Mouse (Mus musculus) kidney, embryonic 14.5 days (tissue): Measurements from ENCODE around the gene Xpnpep3. TPM values are rescaled to one million over a fixed set of nuclear protein-coding genes. Genes with fewer than 3 reads are reported as not detected.

Experiments
- ATAC-seq: fragments of 200-750 bp; cut with Nextera tagmentation; 2 replicates; pipeline ENCODE4 v1.8.0; 2017; ENCODE audit warnings: moderate number of reproducible peaks, mild to moderate bottlenecking, moderate TSS enrichment, moderate library complexity; ENCODE audit not compliant: low FRiP score, low TSS enrichment
- H3K27ac ChIP-seq: fragments of 300-500 bp; sonication (generic); 2 replicates; pipeline ENCODE4 v1.5.1; 2014; ENCODE audit warnings: low read depth, mild to moderate bottlenecking, low read length, moderate library complexity, mixed read lengths
- H3K27me3 ChIP-seq: fragments of 300-500 bp; sonication (generic); 2 replicates; pipeline ENCODE4 v1.6.1; 2014; ENCODE audit warnings: mild to moderate bottlenecking, low read length; ENCODE audit not compliant: control insufficient read depth, insufficient read depth
- H3K36me3 ChIP-seq: fragments of 300-500 bp; sonication (generic); 2 replicates; pipeline ENCODE4 v1.6.1; 2014; ENCODE audit warnings: low read length, mixed read lengths; ENCODE audit not compliant: control insufficient read depth, insufficient read depth
- H3K4me1 ChIP-seq: fragments of 300-500 bp; sonication (generic); 2 replicates; pipeline ENCODE4 v1.6.1; 2014; ENCODE audit warnings: low read length, mixed read lengths; ENCODE audit not compliant: control insufficient read depth, insufficient read depth
- H3K4me2 ChIP-seq: fragments of 300-500 bp; sonication (generic); replicated peaks from 2 replicates; pipeline ENCODE4 v1.6.1; 2014; ENCODE audit warnings: low read depth, mild to moderate bottlenecking, low read length
- H3K4me3 ChIP-seq: fragments of 300-500 bp; sonication (generic); 2 replicates; pipeline ENCODE4 v1.5.1; 2014; ENCODE audit warnings: mild to moderate bottlenecking, low read length
- H3K9ac ChIP-seq: fragments of 300-500 bp; sonication (generic); 2 replicates; pipeline ENCODE4 v1.6.1; 2014; ENCODE audit warnings: low read depth, mild to moderate bottlenecking, low read length, moderate library complexity
- H3K9me3 ChIP-seq: fragments of 300-500 bp; sonication (generic); 2 replicates; pipeline ENCODE4 v1.6.1; 2016; ENCODE audit warnings: low read length; ENCODE audit not compliant: control insufficient read depth
- WGBS: fragments of 180-500 bp; shearing (Covaris S2); extraction: QIAGEN DNeasy Blood & Tissue Kit; methylation state at CpG from one replicate; pipeline ENCODE4 v1.1.7; 2014; 5-methylcytosine and 5-hydroxymethylcytosine counted together
- polyA plus RNA-seq: library from polyadenylated mRNA; unstranded; fragments of >200 nt; fragmentation: Nextera tagmentation; extraction: Ambion mirVana; gene quantifications from 2 replicates; pipeline ENCODE4 v1.2.1, GENCODE M21; 2014

Xpnpep3 gene
- polyA plus RNA-seq, 1 experiment from 2014 or later, result 10.0 TPM

- Histone ChIP-seq H3K9ac (no peak overlapping the region; the same call in 1 of the 2 replicates), H3K27ac (peak overlapping the region; percentile 64; the same call in 1 of the 2 replicates), H3K9me3 (no peaks in the 10 kb centered on the region), H3K4me3 (peak overlapping the region; percentile 57; the same call in 1 of the 2 replicates), H3K36me3 (peaks cover 32% of the 10 kb centered on the region), H3K4me2 (peak overlapping the region; percentile 67), H3K4me1 (peaks cover 13% of the 10 kb centered on the region; the same call in 1 of the 2 replicates), H3K27me3 (no peaks in the 10 kb centered on the region)
- ATAC-seq, result peak; percentile 70
- 39% methylated on average over 6 of the region's 6 CpGs for WGBS
Observed at GRCm38 (mm10) chr15:81361022-81361404, 38.9 kb upstream of the Xpnpep3 start.

- peak overlapping the region; percentile 67; the same call in 1 of the 2 replicates for H3K4me2 ChIP-seq
- H3K9me3 ChIP-seq, result no peaks in the 10 kb centered on the region
- no peak overlapping the region for H3K9ac ChIP-seq
- peak overlapping the region; percentile 64; the same call in 1 of the 2 replicates for H3K27ac ChIP-seq
- peaks cover 13% of the 10 kb centered on the region; the same call in 1 of the 2 replicates for H3K4me1 ChIP-seq
- no peaks in the 10 kb centered on the region for H3K27me3 ChIP-seq
- H3K4me3 ChIP-seq, result no peak overlapping the region
- peaks cover 37% of the 10 kb centered on the region for H3K36me3 ChIP-seq
- ATAC-seq, result no peak
- 40% methylated on average over 10 of the region's 10 CpGs for WGBS
Observed at GRCm38 (mm10) chr15:81361417-81362015, 38.4 kb upstream of the Xpnpep3 start.

- no peak overlapping the region; the same call in 1 of the 2 replicates for H3K27ac ChIP-seq
- H3K9ac ChIP-seq, result no peak overlapping the region
- ATAC-seq, result no peak
- H3K36me3 ChIP-seq, result peaks cover 47% of the 10 kb centered on the region
- 80% methylated on average over 1 of the region's 1 CpGs for WGBS
- no peak overlapping the region for H3K4me2 ChIP-seq
- no peak overlapping the region for H3K4me3 ChIP-seq
- peaks cover 13% of the 10 kb centered on the region; the same call in 1 of the 2 replicates for H3K4me1 ChIP-seq
- H3K9me3 ChIP-seq, result no peaks in the 10 kb centered on the region
- no peaks in the 10 kb centered on the region for H3K27me3 ChIP-seq
Observed at GRCm38 (mm10) chr15:81362501-81362900, 37.4 kb upstream of the Xpnpep3 start.

GRCm38 (mm10) chr15:81364271-81364670, 35.7 kb upstream of the Xpnpep3 start:
- H3K4me3 ChIP-seq, result no peak overlapping the region
- H3K4me2 ChIP-seq, result no peak overlapping the region
- H3K9me3 ChIP-seq, result no peaks in the 10 kb centered on the region
- H3K27ac ChIP-seq, result no peak overlapping the region
- H3K9ac ChIP-seq, result no peak overlapping the region
- H3K4me1 ChIP-seq, result peaks cover 4% of the 10 kb centered on the region; the same call in 1 of the 2 replicates
- peaks cover 63% of the 10 kb centered on the region for H3K36me3 ChIP-seq
- ATAC-seq, result no peak
- WGBS, result 93% methylated on average over 1 of the region's 1 CpGs
- H3K27me3 ChIP-seq, result no peaks in the 10 kb centered on the region

- Histone ChIP-seq H3K4me3 (no peak overlapping the region), H3K9me3 (no peaks in the 10 kb centered on the region), H3K27ac (no peak overlapping the region), H3K4me1 (no peaks in the 10 kb centered on the region), H3K36me3 (peaks cover 73% of the 10 kb centered on the region), H3K9ac (no peak overlapping the region), H3K27me3 (no peaks in the 10 kb centered on the region), H3K4me2 (no peak overlapping the region)
- no peak for ATAC-seq
- WGBS, result 89% methylated on average over 8 of the region's 8 CpGs
Observed at GRCm38 (mm10) chr15:81365246-81365645, 34.7 kb upstream of the Xpnpep3 start.

- no peaks in the 10 kb centered on the region for H3K9me3 ChIP-seq
- no peaks in the 10 kb centered on the region for H3K27me3 ChIP-seq
- H3K36me3 ChIP-seq, result peaks cover 83% of the 10 kb centered on the region
- ATAC-seq, result no peak
- WGBS, result 75% methylated on average over 4 of the region's 4 CpGs
- H3K4me3 ChIP-seq, result no peak overlapping the region
- no peak overlapping the region for H3K4me2 ChIP-seq
- no peak overlapping the region for H3K9ac ChIP-seq
- H3K4me1 ChIP-seq, result no peaks in the 10 kb centered on the region
- H3K27ac ChIP-seq, result no peak overlapping the region
Observed at GRCm38 (mm10) chr15:81366241-81366640, 33.7 kb upstream of the Xpnpep3 start.

- no peak for ATAC-seq
- peaks cover 97% of the 10 kb centered on the region for H3K36me3 ChIP-seq
- no peaks in the 10 kb centered on the region for H3K27me3 ChIP-seq
- no peak overlapping the region for H3K27ac ChIP-seq
- H3K4me2 ChIP-seq, result no peak overlapping the region
- no peak overlapping the region for H3K4me3 ChIP-seq
- H3K4me1 ChIP-seq, result no peaks in the 10 kb centered on the region
- no peaks in the 10 kb centered on the region for H3K9me3 ChIP-seq
- 80% methylated on average over 1 of the region's 1 CpGs for WGBS
- H3K9ac ChIP-seq, result no peak overlapping the region
Observed at GRCm38 (mm10) chr15:81368601-81369000, 31.3 kb upstream of the Xpnpep3 start.

GRCm38 (mm10) chr15:81370356-81370755, 29.6 kb upstream of the Xpnpep3 start:
- peaks cover 93% of the 10 kb centered on the region for H3K36me3 ChIP-seq
- no peak overlapping the region for H3K9ac ChIP-seq
- no peaks in the 10 kb centered on the region for H3K4me1 ChIP-seq
- H3K27me3 ChIP-seq, result no peaks in the 10 kb centered on the region
- no peaks in the 10 kb centered on the region for H3K9me3 ChIP-seq
- no peak overlapping the region for H3K4me2 ChIP-seq
- no peak for ATAC-seq
- no peak overlapping the region for H3K27ac ChIP-seq
- WGBS, result 80% methylated on average over 1 of the region's 1 CpGs
- H3K4me3 ChIP-seq, result no peak overlapping the region

- no peak overlapping the region for H3K27ac ChIP-seq
Observed at GRCm38 (mm10) chr15:81374621-81375020, 25.3 kb upstream of the Xpnpep3 start.

More at GRCm38 (mm10) chr15:81374621-81375020, 25.3 kb upstream of the Xpnpep3 start:
- Histone ChIP-seq H3K36me3 (peaks cover 83% of the 10 kb centered on the region), H3K4me2 (no peak overlapping the region), H3K4me3 (no peak overlapping the region), H3K4me1 (no peaks in the 10 kb centered on the region), H3K9ac (no peak overlapping the region), H3K9me3 (no peaks in the 10 kb centered on the region), H3K27me3 (no peaks in the 10 kb centered on the region)
- WGBS, result 88% methylated on average over 11 of the region's 11 CpGs
- ATAC-seq, result no peak
